Mouse (Mus musculus): ENCODE measurements at regions not wholly inside any gene's neighbourhood (a gene's known extent, or its start where the extent isn't known, plus 50 kb on each side); places are given as distances from the start of the nearest gene placed in this dataset.

DNA sequence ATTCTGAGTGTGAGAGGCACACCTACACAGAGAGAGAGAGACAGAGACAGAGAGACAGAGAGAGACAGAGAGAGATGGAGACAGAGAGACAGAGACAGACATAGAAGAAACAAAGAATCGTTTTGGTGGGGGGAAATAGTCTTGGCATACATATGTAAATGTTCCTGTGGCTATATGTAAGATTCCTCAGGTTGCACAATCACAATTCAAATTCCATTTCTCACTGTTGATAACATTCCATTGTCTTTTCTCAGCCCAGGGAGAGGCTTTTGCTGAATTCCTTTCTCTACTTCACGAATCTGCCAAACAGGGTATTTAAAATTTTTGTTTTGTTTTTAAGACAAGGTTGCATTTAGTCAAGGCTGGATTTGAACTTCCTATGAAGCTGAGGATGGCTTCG lies 205.0 kb upstream of the Ell2 start:
- Histone ChIP-seq H3K4me3 (ENCODE audit: control insufficient read depth in 1 of 2, insufficient read depth in 1 of 2, low read depth in 1 of 2, low read length in 2 of 2) (no peak overlapping the region), H3K9ac (ENCODE audit: low read length) (no peak overlapping the region), H3K27ac (replicated peaks in 1 of 2; ENCODE audit: control insufficient read depth in 1 of 2, insufficient read depth in 1 of 2, low read depth in 2 of 2, low read length in 2 of 2) (no peak overlapping the region), H3K4me2 (ENCODE audit: low read length) (no peak overlapping the region), H3K27me3 (ENCODE audit: control insufficient read depth, insufficient read depth, low read length) (no peaks in the 10 kb centered on the region), H3K4me1 (ENCODE audit: control insufficient read depth in 2 of 2, insufficient read depth in 2 of 2, low read length in 2 of 2) (no peaks in the 10 kb centered on the region), H3K9me3 (ENCODE audit: control insufficient read depth, low read length) (no peaks in the 10 kb centered on the region), H3K36me3 (ENCODE audit: control insufficient read depth, insufficient read depth, low read length) (no peaks in the 10 kb centered on the region)
- 65% methylated on average over 3 of the region's 3 CpGs for WGBS
- no peak for ATAC-seq (ENCODE audit: insufficient number of reproducible peaks, insufficient read depth, low FRiP score, low read depth)

DNA sequence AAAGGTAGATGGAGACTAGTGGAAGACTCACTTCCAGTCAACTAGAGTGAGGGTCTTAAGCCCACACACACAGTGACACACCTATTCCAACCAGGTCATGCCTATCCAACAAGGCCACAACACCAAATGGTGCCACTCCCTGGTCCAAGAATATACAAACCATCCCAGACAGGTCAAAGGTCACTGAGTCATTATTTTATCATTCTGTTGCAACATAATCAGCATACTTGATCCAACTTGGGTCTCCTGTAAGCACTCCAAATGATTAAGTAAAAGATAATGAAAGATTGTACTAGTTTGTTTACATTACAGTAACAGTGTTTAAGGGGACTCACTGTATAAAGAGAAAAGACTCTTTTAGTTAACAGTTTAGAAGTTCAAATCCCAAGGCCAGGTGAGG lies 203.2 kb upstream of the Ell2 start:
- no peaks in the 10 kb centered on the region for H3K4me1 ChIP-seq (ENCODE audit: control insufficient read depth in 2 of 2, insufficient read depth in 2 of 2, low read length in 2 of 2)
- H3K9me3 ChIP-seq (ENCODE audit: control insufficient read depth, low read length): no peaks in the 10 kb centered on the region
- no peaks in the 10 kb centered on the region for H3K36me3 ChIP-seq (ENCODE audit: control insufficient read depth, insufficient read depth, low read length)
- no peak overlapping the region for H3K4me2 ChIP-seq (ENCODE audit: low read length)
- no peak overlapping the region for H3K4me3 ChIP-seq (ENCODE audit: control insufficient read depth in 1 of 2, insufficient read depth in 1 of 2, low read depth in 1 of 2, low read length in 2 of 2)
- no peak for ATAC-seq (ENCODE audit: insufficient number of reproducible peaks, insufficient read depth, low FRiP score, low read depth)
- no peak overlapping the region for H3K9ac ChIP-seq (ENCODE audit: low read length)
- H3K27ac ChIP-seq (replicated peaks in 1 of 2; ENCODE audit: control insufficient read depth in 1 of 2, insufficient read depth in 1 of 2, low read depth in 2 of 2, low read length in 2 of 2): no peak overlapping the region
- no peaks in the 10 kb centered on the region for H3K27me3 ChIP-seq (ENCODE audit: control insufficient read depth, insufficient read depth, low read length)

GRCm38 (mm10) chr13:75514315-75515020 lies 192.1 kb upstream of the Ell2 start:
- no peak for ATAC-seq (ENCODE audit: insufficient number of reproducible peaks, insufficient read depth, low FRiP score, low read depth)
- no peak overlapping the region for H3K9ac ChIP-seq (ENCODE audit: low read length)
- no peak overlapping the region for H3K4me2 ChIP-seq (ENCODE audit: low read length)
- no peaks in the 10 kb centered on the region for H3K27me3 ChIP-seq (ENCODE audit: control insufficient read depth, insufficient read depth, low read length)
- H3K27ac ChIP-seq (replicated peaks in 1 of 2; ENCODE audit: control insufficient read depth in 1 of 2, insufficient read depth in 1 of 2, low read depth in 2 of 2, low read length in 2 of 2): no peak overlapping the region
- H3K36me3 ChIP-seq (ENCODE audit: control insufficient read depth, insufficient read depth, low read length): no peaks in the 10 kb centered on the region
- WGBS: 26% methylated on average over 1 of the region's 1 CpGs
- H3K4me1 ChIP-seq (ENCODE audit: control insufficient read depth in 2 of 2, insufficient read depth in 2 of 2, low read length in 2 of 2): no peaks in the 10 kb centered on the region
- no peak overlapping the region for H3K4me3 ChIP-seq (ENCODE audit: control insufficient read depth in 1 of 2, insufficient read depth in 1 of 2, low read depth in 1 of 2, low read length in 2 of 2)
- no peaks in the 10 kb centered on the region for H3K9me3 ChIP-seq (ENCODE audit: control insufficient read depth, low read length)

- H3K9ac ChIP-seq (ENCODE audit: low read length): no peak overlapping the region
- H3K27me3 ChIP-seq (ENCODE audit: control insufficient read depth, insufficient read depth, low read length): no peaks in the 10 kb centered on the region
- no peak overlapping the region for H3K4me3 ChIP-seq (ENCODE audit: control insufficient read depth in 1 of 2, insufficient read depth in 1 of 2, low read depth in 1 of 2, low read length in 2 of 2)
- H3K36me3 ChIP-seq (ENCODE audit: control insufficient read depth, insufficient read depth, low read length): no peaks in the 10 kb centered on the region
- no peaks in the 10 kb centered on the region for H3K9me3 ChIP-seq (ENCODE audit: control insufficient read depth, low read length)
- no peak overlapping the region for H3K27ac ChIP-seq (replicated peaks in 1 of 2; ENCODE audit: control insufficient read depth in 1 of 2, insufficient read depth in 1 of 2, low read depth in 2 of 2, low read length in 2 of 2)
- 68% methylated on average over 4 of the region's 4 CpGs for WGBS
- H3K4me1 ChIP-seq (ENCODE audit: control insufficient read depth in 2 of 2, insufficient read depth in 2 of 2, low read length in 2 of 2): no peaks in the 10 kb centered on the region
- no peak overlapping the region for H3K4me2 ChIP-seq (ENCODE audit: low read length)
- peak; percentile 35; the same call in 1 of the 2 replicates for ATAC-seq (ENCODE audit: insufficient number of reproducible peaks, insufficient read depth, low FRiP score, low read depth)
Measured at GRCm38 (mm10) chr13:75523293-75524278, 183.0 kb upstream of the Ell2 start.

GRCm38 (mm10) chr13:75524481-75524880 lies 182.1 kb upstream of the Ell2 start:
- H3K4me2 ChIP-seq (ENCODE audit: low read length): no peak overlapping the region
- 89% methylated on average over 4 of the region's 4 CpGs for WGBS

GRCm38 (mm10) chr13:75531566-75531965 lies 175.0 kb upstream of the Ell2 start:
- ATAC-seq (ENCODE audit: insufficient number of reproducible peaks, insufficient read depth, low FRiP score, low read depth): no peak
- no peak overlapping the region for H3K4me2 ChIP-seq (ENCODE audit: low read length)
- H3K27ac ChIP-seq (replicated peaks in 1 of 2; ENCODE audit: control insufficient read depth in 1 of 2, insufficient read depth in 1 of 2, low read depth in 2 of 2, low read length in 2 of 2): no peak overlapping the region
- 89% methylated on average over 1 of the region's 1 CpGs for WGBS
- H3K4me3 ChIP-seq (ENCODE audit: control insufficient read depth in 1 of 2, insufficient read depth in 1 of 2, low read depth in 1 of 2, low read length in 2 of 2): no peak overlapping the region
- no peak overlapping the region for H3K9ac ChIP-seq (ENCODE audit: low read length)
- no peaks in the 10 kb centered on the region for H3K4me1 ChIP-seq (ENCODE audit: control insufficient read depth in 2 of 2, insufficient read depth in 2 of 2, low read length in 2 of 2)
- no peaks in the 10 kb centered on the region for H3K36me3 ChIP-seq (ENCODE audit: control insufficient read depth, insufficient read depth, low read length)
- H3K9me3 ChIP-seq (ENCODE audit: control insufficient read depth, low read length): no peaks in the 10 kb centered on the region
- no peaks in the 10 kb centered on the region for H3K27me3 ChIP-seq (ENCODE audit: control insufficient read depth, insufficient read depth, low read length)

More at GRCm38 (mm10) chr13:75524481-75524880, 182.1 kb upstream of the Ell2 start:
- no peaks in the 10 kb centered on the region for H3K4me1 ChIP-seq (ENCODE audit: control insufficient read depth in 2 of 2, insufficient read depth in 2 of 2, low read length in 2 of 2)
- H3K4me3 ChIP-seq (ENCODE audit: control insufficient read depth in 1 of 2, insufficient read depth in 1 of 2, low read depth in 1 of 2, low read length in 2 of 2): no peak overlapping the region
- no peak overlapping the region for H3K27ac ChIP-seq (replicated peaks in 1 of 2; ENCODE audit: control insufficient read depth in 1 of 2, insufficient read depth in 1 of 2, low read depth in 2 of 2, low read length in 2 of 2)
- no peaks in the 10 kb centered on the region for H3K36me3 ChIP-seq (ENCODE audit: control insufficient read depth, insufficient read depth, low read length)
- no peak overlapping the region for H3K9ac ChIP-seq (ENCODE audit: low read length)
- H3K9me3 ChIP-seq (ENCODE audit: control insufficient read depth, low read length): no peaks in the 10 kb centered on the region
- no peaks in the 10 kb centered on the region for H3K27me3 ChIP-seq (ENCODE audit: control insufficient read depth, insufficient read depth, low read length)
- no peak for ATAC-seq (ENCODE audit: insufficient number of reproducible peaks, insufficient read depth, low FRiP score, low read depth)

DNA sequence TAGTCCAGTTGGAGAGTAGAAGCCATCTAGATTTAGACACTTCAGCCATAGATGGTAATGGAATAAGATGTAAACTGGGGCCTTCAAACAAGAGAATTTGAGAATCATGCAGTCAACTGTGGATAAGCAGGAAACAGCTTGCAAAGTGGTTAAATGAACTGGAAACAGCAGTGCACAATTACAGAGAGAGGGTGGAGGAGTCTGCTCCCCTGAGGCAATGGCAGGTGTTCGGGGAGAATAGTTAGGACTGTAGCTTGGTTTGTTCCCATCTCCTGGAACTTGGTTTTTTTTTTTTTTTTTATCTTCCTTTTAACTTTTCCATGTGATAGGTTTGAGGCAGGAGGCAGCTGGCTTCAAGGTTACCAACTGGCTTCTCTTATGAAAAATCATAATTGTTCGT lies 165.1 kb upstream of the Ell2 start:
- Histone ChIP-seq H3K4me3 (ENCODE audit: control insufficient read depth in 1 of 2, insufficient read depth in 1 of 2, low read depth in 1 of 2, low read length in 2 of 2) (no peak overlapping the region), H3K27me3 (ENCODE audit: control insufficient read depth, insufficient read depth, low read length) (no peaks in the 10 kb centered on the region), H3K27ac (replicated peaks in 1 of 2; ENCODE audit: control insufficient read depth in 1 of 2, insufficient read depth in 1 of 2, low read depth in 2 of 2, low read length in 2 of 2) (no peak overlapping the region), H3K4me1 (ENCODE audit: control insufficient read depth in 2 of 2, insufficient read depth in 2 of 2, low read length in 2 of 2) (peaks cover 0 to 4% of the 10 kb centered on the region in 2 experiments; a peak in 1 of 4 replicates), H3K9me3 (ENCODE audit: control insufficient read depth, low read length) (no peaks in the 10 kb centered on the region), H3K36me3 (ENCODE audit: control insufficient read depth, insufficient read depth, low read length) (no peaks in the 10 kb centered on the region), H3K4me2 (ENCODE audit: low read length) (no peak overlapping the region), H3K9ac (ENCODE audit: low read length) (no peak overlapping the region)
- no peak for ATAC-seq (ENCODE audit: insufficient number of reproducible peaks, insufficient read depth, low FRiP score, low read depth)
- WGBS: 86% methylated on average over 2 of the region's 2 CpGs
